Mouse (Mus musculus) midbrain, embryonic 11.5 days (tissue): ENCODE data around the gene Ankrd11. TPM values are rescaled to one million over a fixed set of nuclear protein-coding genes. Genes with fewer than 3 reads are reported as not detected.

Experiments used
- ATAC-seq: fragments of 200-750 bp; cut with Nextera tagmentation; 2 replicates; pipeline ENCODE4 v1.8.0; 2017; ENCODE audit warnings: moderate TSS enrichment, moderate library complexity; ENCODE audit not compliant: low FRiP score
- DNase-seq: peaks from one replicate; pipeline ENCODE4 v3.0.0; 2015; ENCODE audit warnings: low spot score; ENCODE audit errors: missing footprints
- H3K27ac ChIP-seq: fragments of 300-500 bp; sonication (generic); 2 replicates; pipeline ENCODE4 v1.5.1; 2014; ENCODE audit warnings: low read depth, low read length
- H3K27me3 ChIP-seq: fragments of 300-500 bp; sonication (generic); 2 replicates; pipeline ENCODE4 v1.6.1; 2014; ENCODE audit warnings: mild to moderate bottlenecking, low read length, moderate library complexity, mixed read lengths; ENCODE audit not compliant: control insufficient read depth, insufficient read depth
- H3K36me3 ChIP-seq: fragments of 300-500 bp; sonication (generic); 2 replicates; pipeline ENCODE4 v1.6.1; 2014; ENCODE audit warnings: mild to moderate bottlenecking, low read length, moderate library complexity, mixed read lengths; ENCODE audit not compliant: control insufficient read depth, insufficient read depth
- H3K4me1 ChIP-seq: fragments of 300-500 bp; sonication (generic); 2 replicates; pipeline ENCODE4 v1.6.1; 2014; ENCODE audit warnings: low read length; ENCODE audit not compliant: control insufficient read depth, insufficient read depth
- H3K4me2 ChIP-seq: fragments of 300-500 bp; sonication (generic); 2 replicates; pipeline ENCODE4 v1.6.1; 2014; ENCODE audit warnings: mild to moderate bottlenecking, moderate library complexity
- H3K4me3 ChIP-seq: fragments of 300-500 bp; sonication (generic); 2 replicates; pipeline ENCODE4 v1.5.1; 2014; ENCODE audit warnings: low read depth, low read length
- H3K9ac ChIP-seq: fragments of 300-500 bp; sonication (generic); 2 replicates; pipeline ENCODE4 v1.6.1; 2014; ENCODE audit warnings: low read length
- H3K9me3 ChIP-seq: fragments of 300-500 bp; sonication (generic); 2 replicates; pipeline ENCODE4 v1.6.1; 2016; ENCODE audit warnings: low read length; ENCODE audit not compliant: control insufficient read depth
- WGBS: fragments of 180-500 bp; shearing (Covaris S2); extraction: QIAGEN DNeasy Blood & Tissue Kit; methylation state at CpG from one replicate; pipeline ENCODE4 v1.1.7; 2014; 5-methylcytosine and 5-hydroxymethylcytosine counted together
- polyA plus RNA-seq: library from polyadenylated mRNA; unstranded; fragments of >200 nt; fragmentation: Nextera tagmentation; extraction: Ambion mirVana; gene quantifications from 2 replicates; pipeline ENCODE4 v1.2.1, GENCODE M21; 2014

Gene Ankrd11
- polyA plus RNA-seq, 1 experiment from 2014 or later = 72.0 TPM

DNA sequence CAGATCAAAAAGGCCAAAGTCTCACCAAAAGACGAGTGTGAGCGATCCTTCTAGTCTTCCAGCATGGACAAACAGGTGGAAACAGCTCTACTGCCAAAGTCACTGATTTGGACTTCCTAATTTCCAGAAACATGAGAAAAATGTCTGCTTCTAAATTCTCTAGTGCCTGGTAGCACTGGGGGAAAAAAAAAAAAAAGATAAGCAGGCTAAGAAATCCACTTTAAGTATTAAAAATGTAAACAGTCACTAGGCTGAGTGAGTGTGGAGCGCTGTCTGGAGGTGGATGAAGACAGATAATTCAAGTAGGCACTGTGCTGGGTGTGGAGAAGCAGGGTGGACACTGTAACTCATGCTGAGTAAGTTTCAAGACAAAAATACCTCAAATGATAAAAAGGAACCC lies 106.2 kb downstream of the Ankrd11 start:
- Histone ChIP-seq H3K36me3 (no peaks in the 10 kb centered on the region), H3K4me1 (peaks cover 3% of the 10 kb centered on the region), H3K9me3 (no peaks in the 10 kb centered on the region), H3K4me2 (no peak overlapping the region), H3K9ac (no peak overlapping the region), H3K4me3 (no peak overlapping the region), H3K27me3 (no peaks in the 10 kb centered on the region), H3K27ac (no peak overlapping the region)
- ATAC-seq (no peak), DNase-seq (no peak)
- WGBS = 89% methylated on average over 3 of the region's 3 CpGs

- H3K27me3 ChIP-seq = no peaks in the 10 kb centered on the region
- no peak overlapping the region for H3K4me3 ChIP-seq
- H3K4me2 ChIP-seq = no peak overlapping the region
- WGBS = 86% methylated on average over 1 of the region's 1 CpGs
- DNase-seq = no peak
- ATAC-seq = no peak
- H3K4me1 ChIP-seq = peaks cover 3% of the 10 kb centered on the region
- no peaks in the 10 kb centered on the region for H3K9me3 ChIP-seq
- no peaks in the 10 kb centered on the region for H3K36me3 ChIP-seq
- H3K27ac ChIP-seq = no peak overlapping the region
- H3K9ac ChIP-seq = no peak overlapping the region
Observed at GRCm38 (mm10) chr8:122935118-122935517, 107.0 kb downstream of the Ankrd11 start.

GRCm38 (mm10) chr8:122933973-122934372 lies 108.1 kb downstream of the Ankrd11 start:
- no peaks in the 10 kb centered on the region for H3K27me3 ChIP-seq
- no peak overlapping the region for H3K27ac ChIP-seq
- H3K9ac ChIP-seq = no peak overlapping the region
- ATAC-seq = no peak
- no peak overlapping the region for H3K4me3 ChIP-seq
- H3K9me3 ChIP-seq = no peaks in the 10 kb centered on the region
- H3K4me1 ChIP-seq = peaks cover 3% of the 10 kb centered on the region
- H3K36me3 ChIP-seq = no peaks in the 10 kb centered on the region
- H3K4me2 ChIP-seq = no peak overlapping the region
- DNase-seq = no peak

- no peaks in the 10 kb centered on the region for H3K27me3 ChIP-seq
- H3K4me1 ChIP-seq = peaks cover 3% of the 10 kb centered on the region
- H3K27ac ChIP-seq = no peak overlapping the region
- 94% methylated on average over 2 of the region's 2 CpGs for WGBS
- H3K36me3 ChIP-seq = no peaks in the 10 kb centered on the region
- DNase-seq (no peak), ATAC-seq (no peak)
- no peak overlapping the region for H3K9ac ChIP-seq
- no peak overlapping the region for H3K4me2 ChIP-seq
- H3K4me3 ChIP-seq = no peak overlapping the region
- H3K9me3 ChIP-seq = no peaks in the 10 kb centered on the region
Observed at GRCm38 (mm10) chr8:122932561-122932959, 109.5 kb downstream of the Ankrd11 start.

DNA sequence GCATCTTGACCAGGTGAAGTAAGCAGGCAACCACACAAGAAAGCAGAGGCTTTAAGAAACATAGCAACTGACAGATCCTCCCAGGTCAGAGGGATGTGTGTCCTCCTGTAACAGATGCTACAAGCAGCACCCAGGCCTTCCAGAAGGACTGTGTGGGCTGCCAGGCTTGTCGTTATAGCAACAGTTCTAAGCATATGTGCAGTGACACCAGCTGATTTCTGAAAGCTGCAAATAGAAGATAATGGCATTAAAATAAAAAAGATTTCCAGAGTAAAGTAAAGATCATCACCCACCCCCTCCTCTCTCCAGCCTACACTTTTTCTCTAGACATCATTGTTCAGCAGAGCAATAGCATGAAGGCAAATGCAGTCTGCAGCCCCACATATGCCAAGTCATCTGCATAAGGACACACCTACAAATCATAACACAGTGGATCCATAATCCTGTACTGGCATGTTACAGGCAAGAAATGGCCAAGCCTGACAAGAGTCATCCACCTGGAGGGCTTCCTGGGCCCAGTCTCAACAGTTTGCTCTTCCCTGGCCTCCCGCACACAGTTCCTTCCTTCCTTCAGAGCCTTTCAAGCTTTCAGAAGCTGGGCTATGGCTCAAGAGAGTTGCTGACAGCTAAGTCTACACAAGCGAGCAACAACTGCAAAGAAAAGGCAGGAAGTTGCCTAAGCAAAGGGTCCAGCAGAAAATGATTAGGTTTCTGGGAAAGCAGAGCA lies 110.1 kb downstream of the Ankrd11 start:
- Histone ChIP-seq H3K4me3 (no peak overlapping the region), H3K9ac (no peak overlapping the region)
- DNase-seq = no peak

GRCm38 (mm10) chr8:122928631-122929224 lies 113.3 kb downstream of the Ankrd11 start:
- H3K4me1 ChIP-seq = peaks cover 3% of the 10 kb centered on the region; the same call in 1 of the 2 replicates
- H3K27ac ChIP-seq = no peak overlapping the region
- no peak overlapping the region for H3K4me3 ChIP-seq
- no peaks in the 10 kb centered on the region for H3K9me3 ChIP-seq
- ATAC-seq (no peak), DNase-seq (no peak)
- H3K36me3 ChIP-seq = no peaks in the 10 kb centered on the region
- no peak overlapping the region for H3K9ac ChIP-seq
- no peak overlapping the region for H3K4me2 ChIP-seq
- no peaks in the 10 kb centered on the region for H3K27me3 ChIP-seq
- 91% methylated on average over 7 of the region's 7 CpGs for WGBS

More for the DNA sequence above, 110.1 kb downstream of the Ankrd11 start:
- H3K36me3 ChIP-seq = no peaks in the 10 kb centered on the region
- no peaks in the 10 kb centered on the region for H3K27me3 ChIP-seq
- WGBS = 86% methylated on average over 3 of the region's 3 CpGs
- H3K4me2 ChIP-seq = no peak overlapping the region
- no peak for ATAC-seq
- no peak overlapping the region for H3K27ac ChIP-seq
- peaks cover 3% of the 10 kb centered on the region; the same call in 1 of the 2 replicates for H3K4me1 ChIP-seq
- no peaks in the 10 kb centered on the region for H3K9me3 ChIP-seq

DNA sequence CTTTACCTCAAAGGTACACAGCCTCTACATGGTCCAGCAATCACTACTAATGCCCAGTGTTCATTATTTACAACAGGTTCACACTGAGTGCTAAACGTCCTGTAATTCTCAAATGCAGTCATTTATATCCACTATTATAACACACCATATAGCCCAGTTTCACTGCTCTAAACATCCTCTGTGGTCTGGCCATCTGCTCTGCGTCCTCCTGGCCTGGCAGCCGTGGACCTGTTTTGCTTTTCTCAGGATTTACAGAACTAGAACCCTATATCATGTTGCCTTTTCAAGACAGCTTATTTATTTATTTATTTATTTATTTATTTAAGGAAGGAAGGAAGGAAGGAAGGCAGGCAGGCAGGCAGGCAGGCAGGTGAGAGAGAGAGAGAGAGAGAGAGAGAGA lies 114.2 kb downstream of the Ankrd11 start:
- no peak overlapping the region for H3K9ac ChIP-seq
- no peak overlapping the region for H3K27ac ChIP-seq
- peaks cover 3% of the 10 kb centered on the region; the same call in 1 of the 2 replicates for H3K4me1 ChIP-seq
- ATAC-seq = no peak
- no peaks in the 10 kb centered on the region for H3K27me3 ChIP-seq
- no peak overlapping the region for H3K4me3 ChIP-seq
- H3K4me2 ChIP-seq = no peak overlapping the region
- DNase-seq = no peak
- 92% methylated on average over 3 of the region's 3 CpGs for WGBS
- H3K36me3 ChIP-seq = no peaks in the 10 kb centered on the region
- H3K9me3 ChIP-seq = no peaks in the 10 kb centered on the region

GRCm38 (mm10) chr8:122926782-122927181 lies 115.3 kb downstream of the Ankrd11 start:
- ATAC-seq (no peak), DNase-seq (no peak)
- Histone ChIP-seq H3K36me3 (no peaks in the 10 kb centered on the region), H3K4me2 (no peak overlapping the region), H3K27me3 (no peaks in the 10 kb centered on the region), H3K27ac (no peak overlapping the region), H3K9me3 (no peaks in the 10 kb centered on the region), H3K4me3 (no peak overlapping the region), H3K4me1 (no peaks in the 10 kb centered on the region; the same call in 1 of the 2 replicates), H3K9ac (no peak overlapping the region)
- 89% methylated on average over 7 of the region's 7 CpGs for WGBS

- no peak overlapping the region for H3K9ac ChIP-seq
- no peak for DNase-seq
Observed at GRCm38 (mm10) chr8:122925939-122926722, 115.9 kb downstream of the Ankrd11 start.

More at GRCm38 (mm10) chr8:122925939-122926722, 115.9 kb downstream of the Ankrd11 start:
- Histone ChIP-seq H3K27ac (no peak overlapping the region), H3K9me3 (no peaks in the 10 kb centered on the region), H3K27me3 (no peaks in the 10 kb centered on the region), H3K4me1 (peaks cover 4% of the 10 kb centered on the region), H3K4me2 (no peak overlapping the region), H3K4me3 (no peak overlapping the region), H3K36me3 (no peaks in the 10 kb centered on the region)
- WGBS = 91% methylated on average over 8 of the region's 8 CpGs
- ATAC-seq = no peak
